Mouse (Mus musculus) frontal cortex, postnatal 25 days (tissue): ENCODE data around the gene Ifitm2.
A peak's percentile ranks its signal among the peaks of the same experiment; 100 is the strongest.

Experiments
- DNase-seq, 2 experiments: peaks; one replicate each; pipeline ENCODE4 v3.0.0; 2022; ENCODE audit warnings: low spot score in 2 of 2

The Ifitm2 gene

GRCm38 (mm10) chr7:140943356-140943755 lies 12.4 kb downstream of the Ifitm2 start:
- no peak for DNase-seq

DNA sequence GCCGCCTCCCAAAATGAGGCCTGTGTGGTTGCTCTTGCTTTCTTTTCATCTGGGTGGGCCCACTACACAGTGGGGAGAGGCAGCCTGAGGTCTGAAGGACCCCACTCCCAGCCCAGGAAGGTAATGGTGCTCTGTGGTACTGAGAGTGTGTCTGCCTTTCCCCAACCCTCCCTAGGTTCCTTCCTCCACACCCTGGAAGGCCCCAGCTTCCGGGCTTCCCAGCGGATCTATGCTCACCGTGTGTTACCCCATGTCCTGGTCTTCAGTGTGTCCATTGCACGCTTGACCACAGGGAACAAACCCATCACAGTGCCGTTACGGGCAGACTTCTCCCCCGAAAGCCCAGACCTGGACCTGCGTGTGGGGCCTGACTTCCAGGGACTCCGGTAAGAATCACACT lies 13.0 kb downstream of the Ifitm2 start:
- no peak for DNase-seq

- DNase-seq, result no peak
These were observed 13.4 kb downstream of the Ifitm2 start for GRCm38 (mm10) chr7:140942341-140942740.

DNA sequence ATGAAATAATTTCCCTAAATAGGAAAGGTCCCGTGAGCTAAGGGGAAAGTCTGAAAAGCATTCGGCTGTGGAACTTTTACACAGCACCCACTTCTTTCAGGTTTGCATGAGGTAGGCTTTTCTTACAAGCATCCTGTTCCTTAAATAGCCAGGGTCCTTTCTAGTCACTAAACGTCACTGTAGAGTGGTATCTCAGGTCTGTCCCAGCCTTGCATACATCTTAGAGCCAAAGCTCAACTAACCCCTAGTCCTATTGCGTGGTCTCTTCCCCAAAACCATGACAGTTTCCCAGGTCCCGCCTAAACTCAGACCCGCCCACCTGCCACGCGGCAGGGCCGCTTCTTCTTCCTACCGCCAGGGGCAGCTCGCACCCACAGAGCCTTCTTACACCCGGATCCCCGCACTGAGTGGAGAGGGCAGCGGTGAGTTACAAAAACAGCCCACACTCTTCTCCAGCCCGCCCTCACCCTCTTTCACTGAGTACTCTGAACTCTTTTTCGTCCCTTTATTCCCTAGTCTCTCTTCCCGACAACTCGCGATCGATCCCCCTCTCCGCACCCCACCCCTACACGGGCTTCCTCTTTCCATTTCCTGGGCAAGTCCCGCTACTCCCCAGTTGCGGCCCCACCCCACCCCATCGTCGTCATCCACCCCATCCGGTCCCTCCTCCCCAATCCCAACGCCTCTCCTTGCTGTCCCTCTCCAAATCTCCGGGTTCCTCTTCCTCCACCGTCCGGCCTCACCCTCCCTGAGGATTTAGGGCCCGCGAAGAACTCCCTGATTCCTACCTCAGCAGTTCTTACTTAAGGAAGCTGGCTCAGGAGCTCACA lies 14.3 kb downstream of the Ifitm2 start, which contains the start of gene Pgghg:
Gene Pgghg (plus strand): TSS at position 170 of the 830 bp plus-strand sequence.
- DNase-seq, result peak; percentile 29 to 35

- DNase-seq, result no peak
These were observed 16.1 kb downstream of the Ifitm2 start for GRCm38 (mm10) chr7:140939669-140940171.

DNA sequence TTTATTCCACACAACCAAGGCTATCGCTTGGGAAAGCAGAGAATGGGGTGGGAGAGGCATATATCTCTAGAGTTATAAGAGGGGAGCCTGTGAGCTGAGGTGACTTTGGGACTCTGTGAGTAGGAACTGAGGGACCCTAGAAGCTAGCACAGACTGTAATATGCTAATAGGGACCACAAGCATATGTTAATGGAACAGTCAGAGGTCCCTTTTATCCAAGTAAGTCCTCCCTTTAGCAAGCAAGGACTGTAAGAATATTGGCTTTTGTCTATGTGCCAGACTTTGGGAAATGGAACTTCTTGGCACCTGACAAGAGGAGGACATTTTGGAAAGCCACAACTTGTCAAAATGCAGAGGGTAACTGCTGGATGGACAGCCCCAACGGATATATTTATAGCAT lies 16.9 kb downstream of the Ifitm2 start:
- DNase-seq, result no peak

DNA sequence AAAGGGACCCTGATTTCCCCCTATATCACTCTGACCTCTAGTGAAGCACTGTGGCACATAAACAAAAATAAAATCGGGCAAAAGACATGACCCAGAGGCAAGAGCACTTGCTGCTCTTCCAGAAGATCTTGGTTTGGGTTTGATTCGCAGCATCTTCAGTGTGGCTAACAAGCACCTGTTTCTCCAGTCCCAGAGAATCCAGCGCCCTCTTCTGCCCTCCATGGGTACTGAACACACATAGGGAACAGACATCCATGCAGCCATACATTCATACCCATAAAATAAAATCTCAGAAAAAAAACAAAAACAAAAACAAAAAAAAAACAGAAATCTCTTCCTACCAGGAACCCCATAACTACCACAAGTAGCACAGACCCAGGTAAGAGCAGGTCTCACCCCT lies 17.4 kb downstream of the Ifitm2 start:
- DNase-seq, result no peak

- no peak for DNase-seq
These were observed 28.6 kb downstream of the Ifitm2 start for GRCm38 (mm10) chr7:140927181-140927580.

GRCm38 (mm10) chr7:140923070-140923775 lies 32.6 kb downstream of the Ifitm2 start:
- no peak for DNase-seq

- no peak for DNase-seq
These were observed 33.3 kb downstream of the Ifitm2 start for GRCm38 (mm10) chr7:140922398-140923069.

DNA sequence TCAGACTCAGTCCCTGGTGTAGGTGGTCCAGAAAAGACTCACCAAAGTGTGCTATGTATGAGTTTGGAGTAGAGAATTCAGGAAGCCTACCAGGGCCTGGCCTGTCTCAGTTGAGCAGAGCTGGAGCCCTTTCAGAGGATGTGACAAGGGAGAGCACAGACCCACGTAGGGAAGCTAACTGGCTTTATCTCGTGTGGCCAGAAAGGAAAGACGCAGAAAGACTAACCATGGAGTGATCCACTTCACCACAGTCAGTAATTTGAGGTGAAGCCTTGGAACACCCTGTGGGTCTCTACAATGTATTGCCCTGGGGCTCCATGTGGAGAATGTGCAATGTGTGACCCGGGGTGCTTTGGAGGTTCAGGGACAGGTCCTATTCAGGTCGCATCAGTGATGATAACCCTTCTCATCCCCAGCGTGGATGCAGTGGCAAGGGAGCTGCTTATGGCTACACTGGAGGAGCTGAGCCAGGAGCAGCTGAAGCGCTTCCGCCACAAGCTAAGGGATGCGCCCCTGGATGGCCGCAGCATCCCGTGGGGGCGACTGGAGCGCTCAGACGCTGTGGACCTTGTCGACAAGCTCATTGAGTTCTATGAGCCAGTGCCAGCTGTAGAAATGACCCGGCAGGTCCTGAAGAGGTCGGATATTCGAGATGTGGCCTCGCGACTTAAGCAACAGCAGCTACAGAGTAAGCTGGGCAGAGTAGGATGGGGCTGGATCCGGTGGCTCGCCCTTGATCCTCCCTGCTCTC lies 34.4 kb downstream of the Ifitm2 start:
- DNase-seq, result no peak

- DNase-seq, result no peak
These were observed 35.3 kb downstream of the Ifitm2 start, which contains the start of gene Nlrp6 for GRCm38 (mm10) chr7:140920418-140921029. Nlrp6 (plus strand) TSS chr7:140920902.

- DNase-seq, result no peak
These were observed 35.9 kb downstream of the Ifitm2 start for GRCm38 (mm10) chr7:140919911-140920310.

GRCm38 (mm10) chr7:140914031-140914690 lies 41.6 kb downstream of the Ifitm2 start:
- DNase-seq, result no peak

DNA sequence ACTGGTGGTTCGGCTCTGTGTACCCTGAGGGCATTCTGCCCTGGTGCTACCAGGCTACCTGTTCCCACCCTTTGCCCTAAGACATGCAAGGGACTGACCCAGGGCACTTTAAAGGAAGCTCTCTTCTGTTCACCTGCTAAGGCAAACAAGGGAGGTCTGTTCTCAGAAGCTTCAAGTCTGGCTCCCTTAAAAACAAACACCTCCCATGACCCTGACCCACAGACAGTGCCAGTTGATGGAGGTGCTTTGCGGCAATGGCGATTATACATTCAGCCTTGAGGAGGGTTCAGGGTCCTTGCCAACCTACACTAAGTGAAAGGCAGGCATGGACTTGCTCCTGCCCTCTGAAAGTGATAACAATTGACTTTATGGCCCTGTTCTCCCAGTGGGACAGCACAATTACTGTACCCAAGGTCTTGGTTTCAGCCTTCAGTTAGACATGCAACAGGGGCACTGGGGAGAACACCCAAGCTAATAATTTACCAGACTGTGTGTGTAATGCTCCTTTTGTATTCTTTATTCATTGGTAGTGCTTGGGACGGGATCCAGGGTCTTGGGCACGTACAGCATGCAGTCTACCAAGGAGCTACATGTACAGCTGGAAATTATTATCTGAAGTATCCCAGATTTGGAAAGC lies 42.8 kb downstream of the Ifitm2 start:
- DNase-seq, result no peak

- DNase-seq, result peak in 1 of 2 experiments; percentile 29
These were observed 43.5 kb downstream of the Ifitm2 start for GRCm38 (mm10) chr7:140912293-140912692.

GRCm38 (mm10) chr7:140908634-140909107 lies 47.1 kb downstream of the Ifitm2 start:
- peak; percentile 38 to 64 for DNase-seq

DNA sequence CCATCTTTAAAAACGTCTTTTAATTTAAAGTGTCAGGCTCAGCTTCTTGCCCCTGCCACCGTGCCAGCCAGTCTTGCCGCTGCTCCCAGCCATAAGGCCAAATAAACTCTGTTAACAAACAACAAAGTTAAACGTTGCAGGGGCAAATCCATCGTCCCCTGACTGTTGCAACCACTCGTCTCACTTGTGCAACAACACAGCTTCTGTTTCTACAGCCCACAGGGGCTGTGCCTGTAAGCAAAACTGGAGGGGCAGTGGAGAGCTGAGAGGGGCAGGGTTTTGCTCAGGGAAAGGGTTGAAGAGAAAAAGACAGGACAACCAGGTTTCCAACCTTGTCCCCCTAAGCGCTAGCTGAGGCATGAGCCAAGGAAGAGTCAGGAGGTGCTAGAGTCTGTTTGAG lies 47.6 kb downstream of the Ifitm2 start:
- DNase-seq, result no peak

DNA sequence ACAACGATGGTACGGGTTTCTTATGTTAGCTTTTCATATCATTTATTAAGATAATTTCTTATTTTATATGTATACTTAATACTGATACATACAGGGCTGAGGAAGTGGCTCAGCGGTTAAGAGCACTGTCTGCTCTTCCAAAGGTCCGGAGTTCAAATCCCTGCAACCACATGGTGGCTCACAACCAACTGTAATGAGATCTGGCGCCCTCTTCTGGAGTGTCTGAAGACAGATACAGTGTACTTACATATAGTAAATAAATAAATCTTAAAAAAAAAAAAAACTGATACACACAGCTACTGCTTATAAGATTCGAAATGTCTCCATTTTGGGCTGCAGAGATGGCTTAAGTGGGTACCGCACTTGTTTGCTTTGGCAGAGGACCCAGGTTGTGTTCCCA lies 48.1 kb downstream of the Ifitm2 start:
- DNase-seq, result no peak

- DNase-seq, result no peak
These were observed 48.7 kb downstream of the Ifitm2 start for GRCm38 (mm10) chr7:140907131-140907530.
